Mouse (Mus musculus): Measurements from ENCODE around the gene Phactr4.

GRCm38 (mm10) chr4:132329115-132329834, 93.0 kb downstream of the Phactr4 start, which contains the start of gene Trnau1ap:
- TF ChIP-seq CTCF (IDR thresholded peaks at IDR 0.05; ENCODE audit: insufficient read depth, low read length) (no peak), POLR2A (IDR thresholded peaks at IDR 0.05; ENCODE audit: borderline replicate concordance, extremely low read depth, low read depth, low read length) (peak; percentile 75)

All from lung, adult 2 months (tissue).